Mouse (Mus musculus): ENCODE measurements at regions not wholly inside any gene's neighbourhood (a gene's known extent, or its start where the extent isn't known, plus 50 kb on each side); places are given as distances from the start of the nearest gene placed in this dataset.
A peak's percentile ranks its signal among the peaks of the same experiment; 100 is the strongest.

GRCm38 (mm10) chr12:9901948-9902347, 332.0 kb downstream of the Osr1 start:
- Histone ChIP-seq H3K4me1 (ENCODE audit: control insufficient read depth, insufficient read depth, low read length) (no peaks in the 10 kb centered on the region), H3K4me3 (ENCODE audit: low read length) (no peak overlapping the region), H3K9me3 (ENCODE audit: control insufficient read depth, low read length) (no peaks in the 10 kb centered on the region), H3K9ac (ENCODE audit: low read depth, low read length) (no peak overlapping the region), H3K27ac (ENCODE audit: low read depth, low read length) (no peak overlapping the region), H3K36me3 (ENCODE audit: control insufficient read depth, insufficient read depth, low read length) (no peaks in the 10 kb centered on the region), H3K27me3 (ENCODE audit: control insufficient read depth, insufficient read depth, low read length) (no peaks in the 10 kb centered on the region), H3K4me2 (replicated peaks; ENCODE audit: low read depth, low read length) (no peak overlapping the region)
- ATAC-seq (ENCODE audit: low FRiP score, low TSS enrichment), result peak; percentile 53; the same call in 1 of the 2 replicates
- 27% methylated on average over 2 of the region's 2 CpGs for WGBS

- no peak for ATAC-seq (ENCODE audit: low FRiP score, low TSS enrichment)
- Histone ChIP-seq H3K9me3 (ENCODE audit: control insufficient read depth, low read length) (no peaks in the 10 kb centered on the region), H3K9ac (ENCODE audit: low read depth, low read length) (no peak overlapping the region), H3K27ac (ENCODE audit: low read depth, low read length) (no peak overlapping the region), H3K4me3 (ENCODE audit: low read length) (no peak overlapping the region), H3K36me3 (ENCODE audit: control insufficient read depth, insufficient read depth, low read length) (no peaks in the 10 kb centered on the region), H3K27me3 (ENCODE audit: control insufficient read depth, insufficient read depth, low read length) (no peaks in the 10 kb centered on the region), H3K4me1 (ENCODE audit: control insufficient read depth, insufficient read depth, low read length) (no peaks in the 10 kb centered on the region), H3K4me2 (replicated peaks; ENCODE audit: low read depth, low read length) (no peak overlapping the region)
- WGBS, result 70% methylated on average over 2 of the region's 2 CpGs
Observed at GRCm38 (mm10) chr12:9903702-9904231, 333.9 kb downstream of the Osr1 start.

GRCm38 (mm10) chr12:9912333-9912732, 342.4 kb downstream of the Osr1 start:
- Histone ChIP-seq H3K9me3 (ENCODE audit: control insufficient read depth, low read length) (no peaks in the 10 kb centered on the region), H3K27me3 (ENCODE audit: control insufficient read depth, insufficient read depth, low read length) (no peaks in the 10 kb centered on the region), H3K4me1 (ENCODE audit: control insufficient read depth, insufficient read depth, low read length) (no peaks in the 10 kb centered on the region), H3K9ac (ENCODE audit: low read depth, low read length) (no peak overlapping the region), H3K36me3 (ENCODE audit: control insufficient read depth, insufficient read depth, low read length) (no peaks in the 10 kb centered on the region), H3K27ac (ENCODE audit: low read depth, low read length) (no peak overlapping the region), H3K4me2 (replicated peaks; ENCODE audit: low read depth, low read length) (no peak overlapping the region), H3K4me3 (ENCODE audit: low read length) (no peak overlapping the region)
- ATAC-seq (ENCODE audit: low FRiP score, low TSS enrichment), result no peak

- H3K4me1 ChIP-seq (ENCODE audit: control insufficient read depth, insufficient read depth, low read length), result no peaks in the 10 kb centered on the region
- no peak overlapping the region for H3K4me2 ChIP-seq (replicated peaks; ENCODE audit: low read depth, low read length)
- no peak overlapping the region for H3K4me3 ChIP-seq (ENCODE audit: low read length)
- no peaks in the 10 kb centered on the region for H3K9me3 ChIP-seq (ENCODE audit: control insufficient read depth, low read length)
- ATAC-seq (ENCODE audit: low FRiP score, low TSS enrichment), result no peak
- H3K36me3 ChIP-seq (ENCODE audit: control insufficient read depth, insufficient read depth, low read length), result no peaks in the 10 kb centered on the region
- WGBS, result 67% methylated on average over 7 of the region's 7 CpGs
- H3K27me3 ChIP-seq (ENCODE audit: control insufficient read depth, insufficient read depth, low read length), result no peaks in the 10 kb centered on the region
- H3K9ac ChIP-seq (ENCODE audit: low read depth, low read length), result no peak overlapping the region
- H3K27ac ChIP-seq (ENCODE audit: low read depth, low read length), result no peak overlapping the region
Observed at GRCm38 (mm10) chr12:9915726-9916140, 345.8 kb downstream of the Osr1 start.

GRCm38 (mm10) chr12:9918026-9918425, 348.1 kb downstream of the Osr1 start:
- no peaks in the 10 kb centered on the region for H3K27me3 ChIP-seq (ENCODE audit: control insufficient read depth, insufficient read depth, low read length)
- H3K27ac ChIP-seq (ENCODE audit: low read depth, low read length), result no peak overlapping the region
- no peaks in the 10 kb centered on the region for H3K4me1 ChIP-seq (ENCODE audit: control insufficient read depth, insufficient read depth, low read length)
- H3K9me3 ChIP-seq (ENCODE audit: control insufficient read depth, low read length), result no peaks in the 10 kb centered on the region
- H3K4me3 ChIP-seq (ENCODE audit: low read length), result no peak overlapping the region
- no peak overlapping the region for H3K4me2 ChIP-seq (replicated peaks; ENCODE audit: low read depth, low read length)
- H3K9ac ChIP-seq (ENCODE audit: low read depth, low read length), result no peak overlapping the region
- WGBS, result 83% methylated on average over 4 of the region's 4 CpGs
- no peaks in the 10 kb centered on the region for H3K36me3 ChIP-seq (ENCODE audit: control insufficient read depth, insufficient read depth, low read length)
- no peak for ATAC-seq (ENCODE audit: low FRiP score, low TSS enrichment)

GRCm38 (mm10) chr12:9919007-9919406, 349.1 kb downstream of the Osr1 start:
- WGBS, result 71% methylated on average over 3 of the region's 3 CpGs
- Histone ChIP-seq H3K9me3 (ENCODE audit: control insufficient read depth, low read length) (no peaks in the 10 kb centered on the region), H3K36me3 (ENCODE audit: control insufficient read depth, insufficient read depth, low read length) (no peaks in the 10 kb centered on the region), H3K27me3 (ENCODE audit: control insufficient read depth, insufficient read depth, low read length) (no peaks in the 10 kb centered on the region), H3K27ac (ENCODE audit: low read depth, low read length) (no peak overlapping the region), H3K4me2 (replicated peaks; ENCODE audit: low read depth, low read length) (no peak overlapping the region), H3K4me1 (ENCODE audit: control insufficient read depth, insufficient read depth, low read length) (no peaks in the 10 kb centered on the region), H3K9ac (ENCODE audit: low read depth, low read length) (no peak overlapping the region), H3K4me3 (ENCODE audit: low read length) (no peak overlapping the region)
- no peak for ATAC-seq (ENCODE audit: low FRiP score, low TSS enrichment)

- Histone ChIP-seq H3K36me3 (ENCODE audit: control insufficient read depth, insufficient read depth, low read length) (no peaks in the 10 kb centered on the region), H3K4me2 (replicated peaks; ENCODE audit: low read depth, low read length) (no peak overlapping the region), H3K9me3 (ENCODE audit: control insufficient read depth, low read length) (no peaks in the 10 kb centered on the region), H3K4me3 (ENCODE audit: low read length) (no peak overlapping the region), H3K9ac (ENCODE audit: low read depth, low read length) (no peak overlapping the region), H3K4me1 (ENCODE audit: control insufficient read depth, insufficient read depth, low read length) (no peaks in the 10 kb centered on the region), H3K27ac (ENCODE audit: low read depth, low read length) (no peak overlapping the region), H3K27me3 (ENCODE audit: control insufficient read depth, insufficient read depth, low read length) (no peaks in the 10 kb centered on the region)
- WGBS, result 76% methylated on average over 4 of the region's 4 CpGs
- no peak for ATAC-seq (ENCODE audit: low FRiP score, low TSS enrichment)
Observed at GRCm38 (mm10) chr12:9919433-9919832, 349.5 kb downstream of the Osr1 start.

- no peaks in the 10 kb centered on the region for H3K27me3 ChIP-seq (ENCODE audit: control insufficient read depth, insufficient read depth, low read length)
- no peak overlapping the region for H3K9ac ChIP-seq (ENCODE audit: low read depth, low read length)
- no peak overlapping the region for H3K4me2 ChIP-seq (replicated peaks; ENCODE audit: low read depth, low read length)
- H3K27ac ChIP-seq (ENCODE audit: low read depth, low read length), result no peak overlapping the region
- H3K9me3 ChIP-seq (ENCODE audit: control insufficient read depth, low read length), result no peaks in the 10 kb centered on the region
- H3K36me3 ChIP-seq (ENCODE audit: control insufficient read depth, insufficient read depth, low read length), result no peaks in the 10 kb centered on the region
- 80% methylated on average over 2 of the region's 2 CpGs for WGBS
- H3K4me3 ChIP-seq (ENCODE audit: low read length), result no peak overlapping the region
- H3K4me1 ChIP-seq (ENCODE audit: control insufficient read depth, insufficient read depth, low read length), result no peaks in the 10 kb centered on the region
- ATAC-seq (ENCODE audit: low FRiP score, low TSS enrichment), result no peak
Observed at GRCm38 (mm10) chr12:9920401-9920800, 350.5 kb downstream of the Osr1 start.

GRCm38 (mm10) chr12:9921591-9922198, 351.8 kb downstream of the Osr1 start:
- H3K27me3 ChIP-seq (ENCODE audit: control insufficient read depth, insufficient read depth, low read length), result no peaks in the 10 kb centered on the region
- no peak overlapping the region for H3K9ac ChIP-seq (ENCODE audit: low read depth, low read length)
- no peak overlapping the region for H3K27ac ChIP-seq (ENCODE audit: low read depth, low read length)
- ATAC-seq (ENCODE audit: low FRiP score, low TSS enrichment), result no peak
- H3K4me3 ChIP-seq (ENCODE audit: low read length), result no peak overlapping the region
- no peaks in the 10 kb centered on the region for H3K36me3 ChIP-seq (ENCODE audit: control insufficient read depth, insufficient read depth, low read length)
- no peaks in the 10 kb centered on the region for H3K9me3 ChIP-seq (ENCODE audit: control insufficient read depth, low read length)
- WGBS, result 74% methylated on average over 2 of the region's 2 CpGs
- H3K4me2 ChIP-seq (replicated peaks; ENCODE audit: low read depth, low read length), result no peak overlapping the region
- H3K4me1 ChIP-seq (ENCODE audit: control insufficient read depth, insufficient read depth, low read length), result no peaks in the 10 kb centered on the region

Data from kidney, embryonic 14.5 days (tissue).